Mouse (Mus musculus) gastrocnemius, adult 2 months (tissue): ENCODE measurements around the gene Nfic. TPM values are rescaled to one million over a fixed set of nuclear protein-coding genes. Genes with fewer than 3 reads are reported as not detected.

Experiments used
- DNase-seq: peaks from one replicate; pipeline ENCODE4 v3.0.0; 2022
- H3K27ac ChIP-seq: fragments of 200-600 bp; 2 replicates; pipeline ENCODE4 v1.8.1; 2022; ENCODE audit warnings: mild to moderate bottlenecking
- H3K4me3 ChIP-seq: fragments of 200-600 bp; 2 replicates; pipeline ENCODE4 v1.8.1; 2022; ENCODE audit warnings: mild to moderate bottlenecking, moderate library complexity
- CTCF ChIP-seq: fragments of 200-600 bp; IDR thresholded peaks from 2 replicates; pipeline ENCODE4 v1.8.1; 2022; ENCODE audit warnings: antibody characterized with exemption, mild to moderate bottlenecking, moderate library complexity
- intact Hi-C: fragments of 180-260 bp; cut with DNase I; formaldehyde crosslinking; loops from one replicate; pipeline ENCODE4 v1.15.1; 2025
- total RNA-seq, 2 experiments: library from RNA; stranded (reverse); gene quantifications; 2 replicates each; pipeline ENCODE4 v1.2.3; 2021

Nfic gene
- total RNA-seq, 2 experiments from 2014 or later: 207 to 215 TPM

GRCm38 (mm10) chr10:81415549-81416310, 39.7 kb downstream of the Nfic start:
- TF ChIP-seq CTCF: no peak
- intact Hi-C loops: loop anchor here (1.0 kb wide), 1 partner anchor 14 kb away; no protein-coding TSS in a partner anchor
- H3K27ac ChIP-seq: peak overlapping the region; percentile 97
- DNase-seq: peak; percentile 93
- peak overlapping the region; percentile 70 for H3K4me3 ChIP-seq

- intact Hi-C loops: loop anchor here (1.0 kb wide), 1 partner anchor 14 kb away; no protein-coding TSS in a partner anchor
- peak; percentile 40 for DNase-seq
- TF ChIP-seq CTCF: no peak
- H3K4me3 ChIP-seq: peak overlapping the region; percentile 70
- peak overlapping the region; percentile 97 for H3K27ac ChIP-seq
Measured at GRCm38 (mm10) chr10:81415146-81415545, 40.3 kb downstream of the Nfic start.

DNA sequence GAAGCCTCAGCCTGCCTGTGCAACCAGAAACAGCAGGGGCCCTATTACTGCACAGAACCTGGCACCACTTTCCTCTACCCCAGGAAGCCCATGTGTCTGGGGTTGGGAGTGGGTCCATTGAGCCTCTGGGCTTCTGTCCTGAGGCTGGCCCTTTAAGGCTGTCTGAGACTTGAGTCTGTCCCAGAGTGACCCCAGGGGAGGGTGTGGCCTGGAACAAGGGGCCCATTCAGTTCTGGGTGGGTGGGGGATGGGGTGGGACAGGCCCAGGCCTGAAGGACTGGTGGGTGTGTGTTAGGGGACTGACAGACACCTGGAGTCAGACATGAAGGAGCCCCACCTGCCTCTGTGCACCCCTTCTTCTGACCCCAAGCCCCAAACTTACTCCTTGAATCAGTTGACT, 40.8 kb downstream of the Nfic start:
- intact Hi-C loops: loop anchor here (1.0 kb wide), 1 partner anchor 15 kb away; no protein-coding TSS in a partner anchor
- no peak for TF ChIP-seq CTCF
- DNase-seq: peak; percentile 82
- Histone ChIP-seq H3K27ac (peak overlapping the region; percentile 97), H3K4me3 (peak overlapping the region; percentile 70)

- DNase-seq: peak; percentile 94
- TF ChIP-seq CTCF: peak; percentile 23; the same call in 1 of the 2 replicates
- Histone ChIP-seq H3K4me3 (peak overlapping the region; percentile 70), H3K27ac (peak overlapping the region; percentile 97)
- intact Hi-C loops: no loop called here
Measured at GRCm38 (mm10) chr10:81413310-81414261, 41.8 kb downstream of the Nfic start.

DNA sequence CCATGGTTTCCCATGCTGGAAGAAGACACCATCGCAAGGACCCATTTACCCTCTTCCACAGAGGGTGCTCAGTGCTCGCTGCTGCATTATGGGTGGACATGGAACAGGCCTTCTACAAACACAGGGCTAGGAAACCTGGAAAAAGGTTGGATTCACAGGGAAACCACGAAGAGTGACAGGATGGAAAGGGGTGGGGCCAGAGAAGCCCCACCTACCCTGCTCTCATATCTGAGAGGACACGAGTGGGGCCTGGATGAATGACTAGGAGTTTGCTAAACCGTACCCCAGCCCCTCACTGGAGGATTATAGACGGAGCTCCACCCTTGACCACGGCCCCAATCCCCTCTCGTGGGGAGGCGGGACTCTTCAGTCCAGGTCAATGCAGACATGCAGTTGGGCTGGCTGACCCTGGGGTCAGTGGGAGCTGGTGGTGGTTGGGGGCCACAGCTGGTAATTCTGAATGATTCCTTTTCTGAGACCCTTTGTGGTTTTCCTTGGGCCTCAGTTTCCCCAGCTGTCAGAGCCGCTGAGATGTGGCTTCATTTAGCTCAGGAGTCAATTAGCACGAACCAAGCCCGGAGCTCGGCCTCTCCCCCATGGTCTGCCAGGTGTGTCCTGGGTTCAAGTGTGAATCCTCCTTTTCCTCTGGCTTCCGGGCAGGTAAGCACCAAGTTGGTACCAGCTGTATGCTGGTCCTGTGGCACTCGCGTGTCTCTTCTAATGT, 42.7 kb downstream of the Nfic start:
- Histone ChIP-seq H3K27ac (peak overlapping the region; percentile 97), H3K4me3 (peak overlapping the region; percentile 70)
- intact Hi-C loops: no loop called here
- DNase-seq: peak; percentile 63
- TF ChIP-seq CTCF: no peak

- intact Hi-C loops: no loop called here
- TF ChIP-seq CTCF: no peak
- peak overlapping the region; percentile 97 for H3K27ac ChIP-seq
- H3K4me3 ChIP-seq: peak overlapping the region; percentile 70
- peak; percentile 97 for DNase-seq
Measured at GRCm38 (mm10) chr10:81411471-81412400, 43.7 kb downstream of the Nfic start.

GRCm38 (mm10) chr10:81410981-81411380, 44.5 kb downstream of the Nfic start:
- TF ChIP-seq CTCF: no peak
- Histone ChIP-seq H3K4me3 (peak overlapping the region; percentile 70), H3K27ac (peak overlapping the region; percentile 97)
- intact Hi-C loops: no loop called here
- DNase-seq: no peak

- H3K27ac ChIP-seq: peak overlapping the region; percentile 97
- intact Hi-C loops: no loop called here
- DNase-seq: peak; percentile 37
- H3K4me3 ChIP-seq: peak overlapping the region; percentile 70
- TF ChIP-seq CTCF: no peak
Measured at GRCm38 (mm10) chr10:81410350-81410749, 45.1 kb downstream of the Nfic start.

DNA sequence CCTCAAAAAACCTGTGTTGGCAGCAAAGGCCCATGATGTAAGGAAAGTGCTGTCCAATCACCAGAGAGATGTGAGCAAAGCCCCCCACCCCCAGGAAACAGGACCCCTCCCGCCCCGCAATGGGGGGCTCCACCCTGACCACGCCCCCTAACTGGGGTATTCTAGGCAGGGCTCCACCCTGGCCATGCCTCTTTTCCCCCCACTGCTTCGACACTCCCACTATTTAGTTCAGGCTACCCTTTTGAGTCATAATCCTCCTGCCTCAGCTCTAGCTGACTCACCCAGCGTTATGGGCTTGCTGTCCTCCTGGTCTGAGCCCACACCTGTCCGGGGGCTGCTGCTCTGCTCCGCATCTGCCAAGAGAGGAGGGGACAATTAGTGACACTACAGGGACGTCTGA, 46.1 kb downstream of the Nfic start:
- peak; percentile 46 for DNase-seq
- peak overlapping the region; percentile 70 for H3K4me3 ChIP-seq
- TF ChIP-seq CTCF: no peak
- peak overlapping the region; percentile 97 for H3K27ac ChIP-seq
- intact Hi-C loops: loop anchor here (2.0 kb wide), 1 partner anchor 25 kb away; no protein-coding TSS in a partner anchor

DNA sequence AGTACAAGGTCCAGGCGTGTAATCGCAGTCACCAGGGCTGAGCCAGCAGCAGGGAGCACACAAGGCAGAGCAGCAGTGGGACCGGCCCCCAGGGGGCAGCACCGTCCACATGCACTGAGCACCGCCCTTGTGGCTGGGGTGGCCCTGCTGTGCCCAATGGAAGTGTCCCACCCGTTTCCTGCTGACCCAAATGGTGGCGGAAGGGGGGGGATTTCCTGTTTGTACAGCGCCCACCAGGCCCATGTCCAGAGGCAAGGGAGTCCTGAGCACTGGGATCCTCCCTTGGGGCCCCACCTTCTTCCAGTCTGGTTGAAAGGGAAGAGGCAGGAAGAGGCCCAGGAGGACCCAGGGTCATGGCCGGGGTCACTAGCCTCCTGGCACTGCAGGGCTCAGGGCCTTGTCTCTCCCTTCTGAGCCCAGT, 46.6 kb downstream of the Nfic start:
- peak overlapping the region; percentile 97 for H3K27ac ChIP-seq
- DNase-seq: peak; percentile 93
- TF ChIP-seq CTCF: peak; percentile 96
- intact Hi-C loops: loop anchor here (2.0 kb wide), 1 partner anchor 26 kb away; no protein-coding TSS in a partner anchor
- H3K4me3 ChIP-seq: peak overlapping the region; percentile 70

DNA sequence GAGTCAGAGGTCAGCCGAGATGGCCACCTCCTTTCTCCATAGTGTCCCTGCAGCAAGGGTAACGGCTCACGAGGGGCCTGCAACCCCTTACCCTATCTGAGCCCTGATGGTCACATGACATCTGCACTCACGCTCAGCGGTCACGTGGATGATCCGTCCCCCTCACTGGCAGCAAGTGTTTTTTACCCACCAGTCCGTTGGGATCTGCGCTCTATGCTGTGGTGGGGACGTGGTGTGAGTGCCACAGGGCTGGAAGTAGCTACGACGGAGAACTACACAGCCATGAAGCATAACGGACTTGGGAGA, 47.1 kb downstream of the Nfic start:
- no peak for TF ChIP-seq CTCF
- peak overlapping the region; percentile 97 for H3K27ac ChIP-seq
- intact Hi-C loops: loop anchor here (2.0 kb wide), 1 partner anchor 26 kb away; no protein-coding TSS in a partner anchor

More for the DNA sequence above, 47.1 kb downstream of the Nfic start:
- H3K4me3 ChIP-seq: peak overlapping the region; percentile 70
- DNase-seq: no peak
